Mouse (Mus musculus): Measurements from ENCODE around the gene Ppfia4.
A peak's percentile ranks its signal among the peaks of the same experiment; 100 is the strongest.

The Ppfia4 gene

GRCm38 (mm10) chr1:134332770-134333271, at the start of gene Ppfia4:
TSS of gene Ppfia4 (minus strand) at chr1:134332928.
- DNase-seq = peak; percentile 64

DNA sequence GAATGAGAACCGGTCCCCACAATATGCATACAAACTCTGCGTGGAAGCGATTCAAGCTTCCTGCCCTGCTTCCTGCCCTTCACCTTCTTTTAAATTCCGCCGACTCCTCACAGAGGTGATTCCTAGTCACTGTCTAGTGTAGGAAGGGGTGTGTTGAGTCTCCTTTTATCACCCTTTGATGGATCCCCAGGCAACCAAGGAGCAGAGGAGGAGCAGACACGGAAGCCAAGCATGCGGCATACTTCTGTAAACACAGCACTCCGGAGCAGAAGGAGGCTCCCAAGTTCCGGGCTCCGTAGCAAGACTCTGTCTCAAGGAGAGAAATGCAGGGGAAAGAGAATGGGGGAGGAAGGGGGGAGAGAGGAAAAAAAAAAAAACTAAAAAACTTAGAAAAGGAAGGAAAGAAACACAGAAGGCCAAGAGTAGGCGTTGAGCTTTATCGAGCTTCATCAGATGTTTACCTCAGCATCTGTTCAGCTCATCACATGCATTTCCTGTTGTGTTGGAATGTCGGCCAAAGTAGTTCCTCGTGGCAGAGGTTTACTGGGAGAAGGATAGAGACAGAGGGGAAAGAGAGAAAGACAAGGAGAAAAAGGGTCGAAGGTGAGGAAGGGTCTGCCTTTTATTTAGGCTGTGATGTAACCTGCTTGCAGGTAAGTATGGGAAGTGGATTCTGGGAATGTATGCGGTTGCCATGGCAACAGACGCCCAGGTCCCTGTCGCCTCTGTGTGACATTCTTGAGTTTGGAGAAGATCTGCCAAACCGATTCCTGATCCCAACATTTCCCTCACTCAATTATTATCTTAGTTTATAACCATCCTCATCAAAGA, 49.3 kb upstream of the Ppfia4 start:
- peak; percentile 10 for DNase-seq

- no peak for DNase-seq
These were observed 48.3 kb upstream of the Ppfia4 start for GRCm38 (mm10) chr1:134381051-134381450.

GRCm38 (mm10) chr1:134374124-134374523, 41.4 kb upstream of the Ppfia4 start:
- no peak for DNase-seq

DNA sequence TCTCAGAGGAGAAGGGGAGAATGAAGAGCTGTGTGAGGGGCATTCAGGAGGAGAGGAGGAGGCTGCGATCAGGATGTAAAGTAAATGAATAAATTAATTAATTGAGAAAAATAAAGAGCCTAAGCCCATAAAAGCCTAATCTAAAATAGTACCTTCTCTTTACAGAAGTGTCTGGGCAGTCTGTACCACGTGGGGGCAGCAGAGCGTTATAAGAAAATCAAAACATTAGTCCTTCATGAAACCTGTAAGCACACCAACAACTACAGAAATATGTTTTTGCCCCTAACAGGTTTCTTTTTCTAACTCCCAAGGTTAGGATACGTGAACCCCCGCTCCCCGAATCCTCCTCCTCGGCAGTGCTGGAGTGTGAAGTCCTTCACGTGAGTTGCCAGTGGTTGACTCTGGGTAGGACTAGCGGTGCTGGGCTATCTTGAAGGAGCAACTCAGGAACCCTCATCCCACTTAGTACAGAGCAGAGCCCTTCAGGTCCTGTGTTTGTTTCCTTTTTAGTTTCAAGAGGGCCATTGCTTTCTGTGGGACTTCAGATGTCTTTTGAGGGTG, 36.1 kb upstream of the Ppfia4 start:
- peak; percentile 25 for DNase-seq

DNA sequence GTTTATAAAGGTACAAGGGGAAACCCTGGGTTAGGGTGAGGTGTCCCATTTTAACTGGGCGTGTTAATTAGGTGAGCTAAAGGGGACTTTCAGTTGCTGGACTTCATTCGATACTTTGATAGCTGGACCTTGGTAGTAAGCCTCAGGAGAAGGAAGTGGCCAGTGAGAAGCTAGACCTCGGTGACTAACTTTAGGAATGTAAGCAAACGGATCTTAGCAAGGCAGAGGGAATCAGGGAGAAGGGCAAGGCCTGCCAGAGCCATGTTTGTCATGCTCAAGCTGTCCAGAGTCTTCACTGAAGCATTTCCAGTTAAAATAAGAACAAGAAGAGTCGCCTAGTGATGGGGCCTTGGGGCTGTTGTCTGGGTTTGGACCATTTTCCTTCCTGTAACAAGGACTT, 32.8 kb upstream of the Ppfia4 start:
- DNase-seq = no peak

DNA sequence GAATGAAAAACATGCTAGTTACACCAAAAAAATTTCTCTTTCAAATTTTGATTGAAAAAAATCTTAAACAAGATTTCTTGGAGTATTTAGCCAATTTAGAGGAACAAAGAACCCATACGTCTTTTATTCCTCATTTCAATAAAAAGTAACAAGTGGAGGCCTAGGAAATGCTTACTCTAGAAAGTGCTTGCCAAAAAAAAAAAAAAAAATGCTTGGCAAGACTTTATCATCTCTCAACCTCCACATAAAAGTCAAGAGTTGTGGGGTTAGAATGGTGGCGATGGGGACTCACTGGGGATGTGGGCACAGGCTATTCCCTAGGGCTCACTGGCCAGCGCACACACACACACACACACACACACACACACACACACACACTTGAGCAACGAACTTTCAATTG, 30.5 kb upstream of the Ppfia4 start:
- no peak for DNase-seq

- DNase-seq = peak; percentile 98
These were observed 29.1 kb upstream of the Ppfia4 start, which contains the start of gene Tmem183a for GRCm38 (mm10) chr1:134361857-134362212. TSS of gene Tmem183a (minus strand) at chr1:134361979.

DNA sequence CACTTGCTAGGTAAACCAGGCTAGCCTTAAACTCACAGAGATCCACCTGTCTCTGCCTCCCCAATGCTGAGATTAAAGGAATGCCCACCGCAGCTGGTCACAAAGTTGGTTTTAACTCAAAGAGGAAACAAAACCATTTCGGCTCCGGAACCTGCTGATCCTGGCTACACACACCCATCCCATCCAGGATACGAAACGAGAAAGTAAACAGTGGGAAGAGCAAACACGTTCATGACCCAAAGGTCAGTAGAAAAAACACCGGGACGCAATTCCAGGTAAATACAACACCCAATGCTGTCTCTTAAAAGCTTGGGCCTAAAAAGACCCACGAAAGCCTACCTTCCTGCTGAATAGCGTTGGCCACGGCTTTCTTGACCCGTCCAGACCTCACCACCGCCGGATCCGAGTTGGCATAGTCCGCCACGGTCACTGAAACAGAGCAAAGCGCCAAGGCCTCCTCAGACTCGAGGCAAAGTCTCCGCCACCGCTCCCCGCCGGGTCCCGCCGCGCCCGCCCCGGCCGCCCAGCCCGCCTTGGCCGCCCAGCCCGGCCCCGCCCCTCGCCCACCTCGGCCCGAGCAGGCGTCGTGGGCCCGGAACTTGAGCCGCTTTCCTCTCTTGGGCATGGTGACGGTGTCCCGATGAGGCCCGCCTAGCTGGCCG, 28.6 kb upstream of the Ppfia4 start:
- DNase-seq = no peak

DNA sequence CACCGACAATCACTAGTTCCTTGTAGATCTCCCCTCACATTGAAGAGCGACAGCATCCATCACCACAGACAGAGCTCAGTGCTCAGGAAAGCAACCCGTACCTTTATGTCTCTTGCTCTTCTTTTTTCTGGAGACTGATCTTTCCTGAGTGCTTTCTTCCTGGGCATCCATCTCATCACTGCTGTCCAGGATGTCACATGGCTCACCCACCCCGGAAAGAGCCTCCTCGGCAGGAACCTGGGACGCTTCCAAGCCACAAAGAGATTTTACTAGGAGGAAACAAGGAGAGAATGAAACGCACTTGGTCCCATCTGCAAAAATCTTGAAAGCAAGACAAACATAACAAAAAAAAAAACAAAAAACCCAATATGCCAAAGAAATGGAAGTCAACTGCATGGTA, 27.9 kb upstream of the Ppfia4 start:
- DNase-seq = no peak

GRCm38 (mm10) chr1:134357461-134357860, 24.7 kb upstream of the Ppfia4 start:
- DNase-seq = no peak

DNA sequence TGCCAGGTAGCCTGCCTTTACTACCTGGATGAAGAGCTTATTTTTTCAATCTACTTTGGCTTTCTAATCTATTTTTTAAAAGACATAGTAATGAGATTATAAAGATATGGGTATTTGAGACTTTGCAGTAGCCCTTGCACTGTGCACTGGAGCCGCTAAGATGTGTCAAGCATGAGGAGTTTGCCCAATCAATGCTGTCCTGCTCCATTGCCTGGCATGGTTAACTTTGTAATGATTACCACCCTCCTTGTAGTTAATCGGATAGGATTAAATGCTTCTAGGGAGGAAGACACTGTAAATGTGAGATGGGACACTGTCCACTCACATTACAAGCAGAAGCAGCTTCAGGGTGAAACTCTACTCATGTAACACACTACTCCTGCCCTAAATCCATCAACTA, 20.6 kb upstream of the Ppfia4 start:
- no peak for DNase-seq

- no peak for DNase-seq
These were observed 15.1 kb upstream of the Ppfia4 start for GRCm38 (mm10) chr1:134347791-134348190.

GRCm38 (mm10) chr1:134345075-134345474, 12.3 kb upstream of the Ppfia4 start:
- no peak for DNase-seq

DNA sequence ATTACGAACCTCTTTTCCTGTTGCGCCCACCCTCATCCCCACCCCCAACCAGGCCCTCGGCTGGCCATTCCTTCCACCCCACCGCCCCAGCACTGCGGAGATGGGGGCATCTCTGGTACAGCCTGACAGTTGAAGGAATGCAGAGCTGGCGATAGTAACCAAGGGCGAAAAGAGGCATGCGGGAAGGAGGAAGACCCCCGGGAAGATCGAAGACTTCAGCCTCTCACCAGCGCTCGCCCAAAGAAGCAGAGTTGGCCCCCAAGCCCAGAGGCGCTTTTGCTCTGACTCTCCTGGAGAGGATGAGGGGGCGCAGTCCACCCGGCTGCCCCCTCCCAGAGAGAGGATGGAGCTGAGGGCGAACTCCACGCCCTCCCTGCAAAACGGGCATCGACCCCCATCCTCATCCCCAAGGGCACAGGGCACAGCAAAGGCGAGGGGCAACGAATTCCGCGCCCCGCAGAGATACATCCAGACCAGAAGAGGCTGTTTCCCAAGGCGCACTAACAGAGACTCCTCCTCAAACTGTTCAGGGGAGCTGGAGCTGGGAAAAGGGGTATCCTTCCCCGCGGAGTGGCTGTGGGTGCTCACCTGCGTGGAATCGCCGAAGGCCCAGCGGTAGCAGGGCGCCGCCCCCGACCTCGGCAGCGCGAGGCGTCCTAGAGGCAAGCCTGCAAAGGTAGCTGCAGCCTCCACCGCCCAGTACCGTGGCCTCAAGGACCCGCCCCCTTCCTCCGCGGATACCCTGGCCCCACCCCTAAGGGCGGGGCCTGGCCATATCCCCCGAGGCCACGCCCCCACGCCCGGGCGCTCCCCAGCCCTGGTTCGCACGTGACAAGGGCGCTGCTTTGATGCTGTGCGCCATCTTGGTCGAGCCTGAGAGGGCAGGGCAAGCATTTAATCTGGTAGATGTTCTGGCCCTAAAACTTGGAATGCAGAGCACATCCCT, 11.6 kb upstream of the Ppfia4 start:
- DNase-seq = peak; percentile 86

- DNase-seq = no peak
These were observed 10.8 kb upstream of the Ppfia4 start for GRCm38 (mm10) chr1:134343567-134343966.

GRCm38 (mm10) chr1:134342781-134343310, 10.1 kb upstream of the Ppfia4 start:
- DNase-seq = no peak

DNA sequence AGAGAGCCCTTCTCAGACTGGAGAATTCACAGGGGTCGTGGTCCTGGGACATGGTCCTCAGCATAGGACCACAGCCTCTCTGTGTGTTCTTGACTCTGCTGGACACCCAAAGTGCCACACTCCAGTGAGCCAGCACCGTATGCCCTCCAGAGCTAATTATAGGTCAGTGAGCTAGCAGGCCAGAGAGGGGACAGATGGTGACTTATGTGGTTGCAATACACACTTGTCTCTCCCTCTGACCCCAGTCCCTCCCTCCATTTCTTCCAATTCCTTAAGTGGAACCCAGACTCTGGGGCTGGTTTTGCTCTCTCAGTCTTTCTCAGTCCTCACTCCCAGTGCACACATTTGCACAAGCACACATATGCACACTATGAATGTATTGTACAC, 9.5 kb upstream of the Ppfia4 start:
- DNase-seq = no peak

DNA sequence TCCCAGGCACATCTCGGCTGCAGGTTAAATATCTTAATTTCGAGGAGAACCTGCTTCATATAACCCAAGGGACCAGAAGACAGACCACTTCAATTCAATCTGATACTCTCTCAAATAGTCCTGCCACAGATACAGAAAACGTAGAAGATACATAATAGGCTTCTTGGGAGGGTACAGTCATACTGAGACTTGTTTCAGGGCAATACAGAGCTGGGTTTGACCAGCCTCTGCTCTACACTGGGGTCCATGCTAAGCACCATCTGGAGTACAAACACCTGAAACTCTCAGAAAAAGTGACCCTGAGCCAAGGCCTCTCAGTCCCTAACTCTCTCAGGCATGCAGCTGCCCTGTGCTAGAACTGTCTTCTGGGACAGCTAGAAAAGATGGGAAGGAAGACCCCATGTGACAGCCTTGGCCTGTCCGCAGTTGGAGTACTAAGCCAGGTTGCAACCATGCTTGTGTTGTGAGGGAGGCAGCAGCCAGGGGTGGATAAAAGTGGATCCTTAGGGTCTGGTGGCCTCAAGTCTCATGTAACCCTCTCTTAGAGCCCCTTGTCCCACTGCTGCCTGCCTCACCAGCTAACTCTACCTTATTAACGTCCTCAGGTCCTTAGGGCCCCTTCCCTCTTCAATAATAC, 9.0 kb upstream of the Ppfia4 start:
- DNase-seq = no peak

DNA sequence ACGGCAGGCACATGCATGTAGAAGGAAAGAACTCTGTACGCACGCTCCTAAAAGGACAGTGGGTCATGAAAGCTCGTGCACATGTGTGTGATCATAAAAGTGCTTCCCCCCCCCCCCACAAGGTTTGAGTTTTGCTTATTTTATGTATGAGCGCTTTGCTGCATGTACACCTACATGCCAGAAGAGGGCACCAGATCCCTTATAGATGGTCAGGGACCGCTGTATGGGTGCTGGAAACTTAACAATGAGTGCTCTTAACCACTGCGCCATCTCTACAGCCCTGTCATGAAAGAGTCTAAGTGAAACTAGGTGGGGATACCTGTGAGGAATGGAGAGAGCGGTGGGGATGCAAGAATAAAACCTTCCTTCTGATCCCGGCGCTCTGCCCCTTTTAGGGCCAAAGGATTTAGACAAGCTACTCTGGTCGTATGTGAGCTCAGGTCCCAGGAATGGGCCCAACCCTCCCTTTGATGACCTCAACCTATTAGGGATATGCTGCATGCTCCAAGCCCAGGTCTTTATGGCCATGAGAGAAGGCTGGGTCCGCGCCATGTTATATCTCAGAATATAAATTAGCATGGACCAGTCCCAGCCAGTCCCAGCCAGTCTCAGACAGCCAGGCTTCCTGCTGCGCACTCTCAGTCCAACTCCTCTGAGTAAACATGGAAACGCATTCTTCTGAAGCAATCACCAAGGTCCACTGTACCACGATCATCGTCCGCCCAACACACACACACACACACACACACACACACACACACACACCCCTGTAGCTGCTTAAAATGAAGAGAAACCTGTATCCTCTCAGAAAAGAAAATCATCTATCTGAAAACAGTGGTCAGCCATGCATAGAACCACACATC, 7.3 kb upstream of the Ppfia4 start:
- DNase-seq = no peak

GRCm38 (mm10) chr1:134339162-134339561, 6.4 kb upstream of the Ppfia4 start:
- DNase-seq = no peak
